Mouse (Mus musculus): ENCODE measurements at regions not wholly inside any gene's neighbourhood (a gene's known extent, or its start where the extent isn't known, plus 50 kb on each side); places are given as distances from the start of the nearest gene placed in this dataset.

DNA sequence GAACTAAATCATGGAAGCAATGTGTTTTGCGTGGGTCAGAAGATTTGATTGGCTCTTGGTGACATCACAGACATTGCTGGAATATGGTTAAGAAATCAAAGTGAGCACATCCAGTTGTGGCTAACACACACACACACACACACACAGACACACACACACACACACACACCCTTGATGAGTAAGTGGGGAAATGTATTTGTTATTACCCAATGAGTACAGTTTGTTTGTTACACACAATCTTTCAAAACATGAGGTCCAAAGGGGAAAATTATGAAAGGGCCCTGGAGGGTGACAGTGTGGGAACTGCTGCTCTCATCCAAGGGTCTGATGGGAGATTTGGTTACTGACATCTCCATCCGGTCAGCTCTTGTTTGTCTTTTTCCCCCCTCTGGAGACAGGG lies 243.8 kb downstream of the 4933412E24Rik start:
- no peak for TF ChIP-seq USF1 (IDR thresholded peaks at IDR 0.05; ENCODE audit: low read depth)
- TF ChIP-seq CEBPB (IDR thresholded peaks at IDR 0.05; ENCODE audit: low read depth), result no peak
- no peak for TF ChIP-seq FOSL1 (IDR thresholded peaks at IDR 0.05; ENCODE audit: insufficient read depth, low read length, poor library complexity, severe bottlenecking)
- no peak for TF ChIP-seq MAX (IDR thresholded peaks at IDR 0.05)
- no peak for TF ChIP-seq MYOD1 (IDR thresholded peaks at IDR 0.05; ENCODE audit: control insufficient read depth, insufficient read length, low read depth)
- no peak for TF ChIP-seq CTCF (IDR thresholded peaks at IDR 0.05; ENCODE audit: control insufficient read depth, insufficient read depth, insufficient read length)
- no peak for TF ChIP-seq MYOG (IDR thresholded peaks at IDR 0.05; ENCODE audit: control insufficient read depth, extremely low read depth, insufficient read length)
- Histone ChIP-seq H3ac (ENCODE audit: control insufficient read depth, insufficient read length, low read depth) (no peak overlapping the region), H3K4me3 (ENCODE audit: insufficient read depth, poor library complexity, severe bottlenecking) (no peak overlapping the region), H3K79me2 (ENCODE audit: control insufficient read depth, insufficient read depth) (no peaks in the 10 kb centered on the region), H3K36me3 (ENCODE audit: control insufficient read depth, insufficient read depth) (no peaks in the 10 kb centered on the region), H3K27me3 (ENCODE audit: control insufficient read depth, insufficient read depth, insufficient read length) (no peaks in the 10 kb centered on the region), H3K79me3 (ENCODE audit: low read depth) (no peaks in the 10 kb centered on the region)

DNA sequence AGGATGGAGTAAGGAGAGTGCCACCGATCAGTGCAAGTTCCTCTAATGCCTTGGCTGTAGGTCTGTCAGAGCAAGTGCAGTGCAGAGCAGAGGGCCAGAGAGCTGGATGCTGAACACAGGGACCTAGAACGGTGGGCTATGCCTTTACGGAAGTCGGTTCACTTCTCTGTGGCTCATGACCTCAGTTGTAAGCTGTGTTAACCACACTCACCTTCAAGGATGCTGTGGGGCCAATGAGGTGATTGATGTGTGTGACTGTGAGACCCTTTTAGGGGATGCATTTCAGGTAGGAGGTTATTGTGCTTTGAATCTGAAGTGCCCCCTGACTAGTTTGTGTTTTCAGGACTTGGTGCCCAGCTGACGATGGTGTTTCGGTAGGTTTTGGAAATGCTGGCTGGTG lies 254.4 kb downstream of the 4933412E24Rik start:
- Histone ChIP-seq H3ac (ENCODE audit: control insufficient read depth, insufficient read length, low read depth) (no peak overlapping the region), H3K36me3 (ENCODE audit: control insufficient read depth, insufficient read depth) (no peaks in the 10 kb centered on the region), H3K27me3 (ENCODE audit: control insufficient read depth, insufficient read depth, insufficient read length) (no peaks in the 10 kb centered on the region), H3K79me3 (ENCODE audit: low read depth) (no peaks in the 10 kb centered on the region), H3K4me3 (ENCODE audit: insufficient read depth, poor library complexity, severe bottlenecking) (no peak overlapping the region), H3K79me2 (ENCODE audit: control insufficient read depth, insufficient read depth) (no peaks in the 10 kb centered on the region)
- TF ChIP-seq CEBPB (IDR thresholded peaks at IDR 0.05; ENCODE audit: low read depth) (no peak), MYOD1 (IDR thresholded peaks at IDR 0.05; ENCODE audit: control insufficient read depth, insufficient read length, low read depth) (no peak)

DNA sequence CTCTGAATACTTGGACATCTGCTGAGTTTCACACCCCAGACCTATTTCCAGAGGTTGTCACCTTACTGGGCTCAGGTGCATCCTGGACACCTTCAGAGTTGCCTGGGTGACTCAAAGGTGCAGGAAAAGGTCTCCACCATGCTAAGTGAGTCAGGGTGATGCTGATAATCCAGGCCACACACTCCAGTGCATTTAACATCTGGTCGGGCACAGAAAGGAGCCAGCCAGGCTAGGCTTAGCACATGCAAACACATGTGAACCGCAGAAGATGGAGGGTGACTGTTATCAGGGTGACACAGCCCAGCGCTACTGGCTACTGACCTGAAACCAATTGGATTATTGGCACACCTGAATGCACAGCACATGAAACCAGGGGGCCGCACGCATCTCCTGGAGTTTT lies 255.9 kb downstream of the 4933412E24Rik start:
- H3K4me3 ChIP-seq (ENCODE audit: insufficient read depth, poor library complexity, severe bottlenecking), result no peak overlapping the region
- TF ChIP-seq MAX (IDR thresholded peaks at IDR 0.05) (no peak), FOSL1 (IDR thresholded peaks at IDR 0.05; ENCODE audit: insufficient read depth, low read length, poor library complexity, severe bottlenecking) (no peak), CTCF (IDR thresholded peaks at IDR 0.05; ENCODE audit: control insufficient read depth, insufficient read depth, insufficient read length) (no peak), CEBPB (IDR thresholded peaks at IDR 0.05; ENCODE audit: low read depth) (no peak), MYOD1 (IDR thresholded peaks at IDR 0.05; ENCODE audit: control insufficient read depth, insufficient read length, low read depth) (peak; percentile 53)
- H3K79me2 ChIP-seq (ENCODE audit: control insufficient read depth, insufficient read depth), result no peaks in the 10 kb centered on the region
- peak overlapping the region; percentile 3 for H3ac ChIP-seq (ENCODE audit: control insufficient read depth, insufficient read length, low read depth)
- H3K79me3 ChIP-seq (ENCODE audit: low read depth), result no peaks in the 10 kb centered on the region
- H3K36me3 ChIP-seq (ENCODE audit: control insufficient read depth, insufficient read depth), result no peaks in the 10 kb centered on the region
- H3K27me3 ChIP-seq (ENCODE audit: control insufficient read depth, insufficient read depth, insufficient read length), result no peaks in the 10 kb centered on the region

DNA sequence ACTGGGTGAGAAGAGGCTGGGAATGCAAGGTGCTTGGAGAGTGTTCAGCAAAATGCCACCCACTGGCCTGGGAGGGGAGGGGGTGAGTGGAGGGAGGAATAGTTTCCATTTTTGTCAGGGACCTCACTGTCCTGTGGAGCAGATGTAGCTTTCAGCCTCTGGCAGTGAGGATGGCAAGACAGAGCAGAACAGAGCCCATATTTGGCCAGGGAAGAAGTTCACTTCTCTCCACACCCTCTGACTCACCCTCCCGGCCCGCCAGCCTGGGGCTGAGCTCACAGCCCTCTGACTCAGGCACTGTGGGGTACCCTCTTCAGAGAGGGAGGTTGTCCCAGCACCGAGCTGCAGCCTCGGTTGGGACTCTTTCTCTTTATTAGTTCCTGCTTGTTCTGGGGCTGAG lies 256.8 kb downstream of the 4933412E24Rik start:
- TF ChIP-seq MYOD1 (IDR thresholded peaks at IDR 0.05; ENCODE audit: control insufficient read depth, insufficient read length, low read depth), result peak; percentile 50
- TF ChIP-seq FOSL1 (IDR thresholded peaks at IDR 0.05; ENCODE audit: insufficient read depth, low read length, poor library complexity, severe bottlenecking), result peak; percentile 95
- TF ChIP-seq MYOG (IDR thresholded peaks at IDR 0.05; ENCODE audit: control insufficient read depth, extremely low read depth, insufficient read length), result no peak
- TF ChIP-seq MAX (IDR thresholded peaks at IDR 0.05), result peak; percentile 89
- H3K36me3 ChIP-seq (ENCODE audit: control insufficient read depth, insufficient read depth), result no peaks in the 10 kb centered on the region
- H3K79me2 ChIP-seq (ENCODE audit: control insufficient read depth, insufficient read depth), result no peaks in the 10 kb centered on the region
- H3K27me3 ChIP-seq (ENCODE audit: control insufficient read depth, insufficient read depth, insufficient read length), result no peaks in the 10 kb centered on the region
- no peaks in the 10 kb centered on the region for H3K79me3 ChIP-seq (ENCODE audit: low read depth)
- H3K4me3 ChIP-seq (ENCODE audit: insufficient read depth, poor library complexity, severe bottlenecking), result peak overlapping the region; percentile 14
- H3ac ChIP-seq (ENCODE audit: control insufficient read depth, insufficient read length, low read depth), result peak overlapping the region; percentile 40

DNA sequence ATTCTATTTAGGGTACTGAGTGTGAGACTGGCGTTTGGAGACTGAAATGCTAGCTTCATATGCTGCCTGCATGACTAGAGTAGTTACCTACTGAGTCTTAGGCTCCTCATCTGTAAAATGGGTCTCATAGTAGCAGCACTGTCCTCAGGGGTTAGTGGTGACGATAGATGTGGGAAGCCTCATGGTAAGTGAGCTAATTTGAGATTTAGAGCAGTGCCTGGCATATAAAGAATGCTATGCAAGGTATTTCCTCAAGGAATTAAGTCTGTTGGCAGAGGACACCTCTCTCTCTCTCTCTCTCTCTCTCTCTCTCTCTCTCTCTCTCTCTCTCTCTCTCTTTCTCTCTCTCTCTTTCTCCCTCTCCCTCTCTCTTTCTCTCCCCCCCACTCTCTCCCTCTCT lies 257.4 kb downstream of the 4933412E24Rik start:
- no peak for TF ChIP-seq FOSL1 (IDR thresholded peaks at IDR 0.05; ENCODE audit: insufficient read depth, low read length, poor library complexity, severe bottlenecking)
- no peaks in the 10 kb centered on the region for H3K36me3 ChIP-seq (ENCODE audit: control insufficient read depth, insufficient read depth)
- no peaks in the 10 kb centered on the region for H3K79me2 ChIP-seq (ENCODE audit: control insufficient read depth, insufficient read depth)
- no peak overlapping the region for H3ac ChIP-seq (ENCODE audit: control insufficient read depth, insufficient read length, low read depth)
- no peaks in the 10 kb centered on the region for H3K79me3 ChIP-seq (ENCODE audit: low read depth)
- H3K27me3 ChIP-seq (ENCODE audit: control insufficient read depth, insufficient read depth, insufficient read length), result no peaks in the 10 kb centered on the region
- H3K4me3 ChIP-seq (ENCODE audit: insufficient read depth, poor library complexity, severe bottlenecking), result no peak overlapping the region

DNA sequence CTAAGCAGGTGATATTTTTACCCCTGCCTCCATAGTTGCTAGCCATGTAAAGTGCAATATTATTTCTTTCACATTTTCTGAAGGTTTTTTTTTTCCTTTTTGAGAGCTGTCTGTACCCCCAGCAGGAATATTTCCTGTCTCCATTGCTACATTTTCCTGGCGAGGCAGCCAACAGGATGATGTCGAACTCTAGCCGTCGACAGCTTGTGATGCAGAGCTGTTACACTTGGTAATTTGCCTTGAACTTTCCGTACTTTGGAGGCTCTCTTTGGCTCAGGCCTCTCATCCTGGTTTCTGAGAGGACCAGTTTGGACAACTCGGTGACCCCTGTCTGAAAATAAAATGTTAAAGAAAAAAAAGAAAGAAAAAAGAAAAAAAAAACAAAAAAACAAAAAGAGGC lies 260.3 kb downstream of the 4933412E24Rik start:
- Histone ChIP-seq H3K79me3 (ENCODE audit: low read depth) (no peaks in the 10 kb centered on the region), H3K79me2 (ENCODE audit: control insufficient read depth, insufficient read depth) (no peaks in the 10 kb centered on the region), H3K36me3 (ENCODE audit: control insufficient read depth, insufficient read depth) (no peaks in the 10 kb centered on the region), H3ac (ENCODE audit: control insufficient read depth, insufficient read length, low read depth) (no peak overlapping the region), H3K27me3 (ENCODE audit: control insufficient read depth, insufficient read depth, insufficient read length) (no peaks in the 10 kb centered on the region), H3K4me3 (ENCODE audit: insufficient read depth, poor library complexity, severe bottlenecking) (no peak overlapping the region)
- TF ChIP-seq MYOD1 (IDR thresholded peaks at IDR 0.05; ENCODE audit: control insufficient read depth, insufficient read length, low read depth), result no peak
- no peak for TF ChIP-seq MAX (IDR thresholded peaks at IDR 0.05)
- TF ChIP-seq MYOG (IDR thresholded peaks at IDR 0.05; ENCODE audit: control insufficient read depth, extremely low read depth, insufficient read length), result no peak
- no peak for TF ChIP-seq FOSL1 (IDR thresholded peaks at IDR 0.05; ENCODE audit: insufficient read depth, low read length, poor library complexity, severe bottlenecking)
- no peak for TF ChIP-seq CTCF (IDR thresholded peaks at IDR 0.05; ENCODE audit: control insufficient read depth, insufficient read depth, insufficient read length)
- no peak for TF ChIP-seq CEBPB (IDR thresholded peaks at IDR 0.05; ENCODE audit: low read depth)
- TF ChIP-seq USF1 (IDR thresholded peaks at IDR 0.05; ENCODE audit: low read depth), result no peak

Measured in C2C12 (cell line).